Mouse (Mus musculus) cerebellum, adult 2 months (tissue): Measurements from ENCODE around the gene Snx4.

Source experiments
- CTCF ChIP-seq: fragments of 200-500 bp; IDR thresholded peaks from 2 replicates; pipeline ENCODE4 v1.5.1; 2011; ENCODE audit warnings: low read depth, mild to moderate bottlenecking, control low read depth, low read length, moderate library complexity, borderline replicate concordance; ENCODE audit not compliant: insufficient read depth
- POLR2A ChIP-seq: fragments of 200-500 bp; IDR thresholded peaks from 2 replicates; pipeline ENCODE4 v1.6.1; 2011; ENCODE audit warnings: low read length, control low read depth, borderline replicate concordance; ENCODE audit not compliant: insufficient read depth

DNA sequence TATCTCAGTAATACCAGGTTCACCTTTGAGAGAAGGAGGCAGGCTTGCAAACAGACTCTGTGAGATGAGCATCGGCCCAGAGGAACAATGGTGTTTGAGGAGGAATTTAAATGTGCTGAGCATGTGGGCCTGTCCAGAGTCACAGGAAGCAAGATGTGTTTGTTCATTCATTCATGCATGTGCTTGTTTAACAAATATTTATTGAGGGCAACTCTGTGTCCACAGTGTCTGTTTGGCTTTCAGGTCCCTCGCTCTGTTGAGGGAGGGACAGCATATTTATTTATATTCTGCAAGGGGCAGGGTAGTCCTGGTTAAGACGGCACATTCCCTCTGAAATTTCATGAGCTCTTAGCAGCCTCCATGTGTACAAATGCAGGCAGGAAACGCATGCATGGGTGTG, 87.2 kb downstream of the Snx4 start:
- no peak for TF ChIP-seq POLR2A
- TF ChIP-seq CTCF, result no peak
